Mouse (Mus musculus) C2C12 (cell line): Measurements from ENCODE around the gene Uvrag. TPM values are rescaled to one million over a fixed set of nuclear protein-coding genes. Genes with fewer than 3 reads are reported as not detected.

Experiments
- H3K27me3 ChIP-seq: one replicate; pipeline ENCODE4 v1.6.1; 2011; ENCODE audit not compliant: control insufficient read depth, insufficient read depth, insufficient read length
- H3K36me3 ChIP-seq: one replicate; pipeline ENCODE4 v1.6.1; 2011; ENCODE audit not compliant: control insufficient read depth, insufficient read depth
- H3K4me3 ChIP-seq: one replicate; pipeline ENCODE4 v1.5.1; 2011; ENCODE audit warnings: mild to moderate bottlenecking, control low read depth; ENCODE audit not compliant: poor library complexity, insufficient read depth, severe bottlenecking
- H3K79me2 ChIP-seq: one replicate; pipeline ENCODE4 v1.6.1; 2011; ENCODE audit not compliant: control insufficient read depth, insufficient read depth
- H3K79me3 ChIP-seq: one replicate; pipeline ENCODE4 v1.6.1; 2011; ENCODE audit warnings: low read depth, control low read depth
- H3ac ChIP-seq: one replicate; pipeline ENCODE3; 2011; ENCODE audit warnings: low read depth; ENCODE audit not compliant: control insufficient read depth, insufficient read length
- CEBPB ChIP-seq: IDR thresholded peaks from one replicate; pipeline ENCODE4 v1.6.1; 2011; ENCODE audit warnings: low read depth, mild to moderate bottlenecking, control low read depth, moderate library complexity
- CTCF ChIP-seq: IDR thresholded peaks from one replicate; pipeline ENCODE4 v1.5.1; 2011; ENCODE audit not compliant: control insufficient read depth, insufficient read depth, insufficient read length
- FOSL1 ChIP-seq: IDR thresholded peaks from one replicate; pipeline ENCODE4 v1.8.0; 2011; ENCODE audit warnings: mild to moderate bottlenecking, low read length; ENCODE audit not compliant: poor library complexity, insufficient read depth, severe bottlenecking
- MAX ChIP-seq: IDR thresholded peaks from one replicate; pipeline ENCODE4 v1.6.1; 2011; ENCODE audit warnings: mild to moderate bottlenecking, control low read depth
- MYOD1 ChIP-seq: IDR thresholded peaks from one replicate; pipeline ENCODE4 v1.6.1; 2011; ENCODE audit warnings: low read depth; ENCODE audit not compliant: control insufficient read depth, insufficient read length
- MYOG ChIP-seq: IDR thresholded peaks from one replicate; pipeline ENCODE4 v1.6.1; 2011; ENCODE audit not compliant: control insufficient read depth, insufficient read length; ENCODE audit errors: extremely low read depth
- USF1 ChIP-seq: IDR thresholded peaks from one replicate; pipeline ENCODE4 v1.6.1; 2011; ENCODE audit warnings: low read depth, mild to moderate bottlenecking, control low read depth, moderate library complexity
- polyA plus RNA-seq: library from polyadenylated mRNA; unstranded; fragments of >200 nt; fragmentation: generic; extraction: Trizol; gene quantifications from one replicate; pipeline ENCODE4 v1.2.1, GENCODE M21; 2012; ENCODE audit warnings: missing spikeins

Gene Uvrag
- polyA plus RNA-seq, 1 experiment = 9.0 TPM

DNA sequence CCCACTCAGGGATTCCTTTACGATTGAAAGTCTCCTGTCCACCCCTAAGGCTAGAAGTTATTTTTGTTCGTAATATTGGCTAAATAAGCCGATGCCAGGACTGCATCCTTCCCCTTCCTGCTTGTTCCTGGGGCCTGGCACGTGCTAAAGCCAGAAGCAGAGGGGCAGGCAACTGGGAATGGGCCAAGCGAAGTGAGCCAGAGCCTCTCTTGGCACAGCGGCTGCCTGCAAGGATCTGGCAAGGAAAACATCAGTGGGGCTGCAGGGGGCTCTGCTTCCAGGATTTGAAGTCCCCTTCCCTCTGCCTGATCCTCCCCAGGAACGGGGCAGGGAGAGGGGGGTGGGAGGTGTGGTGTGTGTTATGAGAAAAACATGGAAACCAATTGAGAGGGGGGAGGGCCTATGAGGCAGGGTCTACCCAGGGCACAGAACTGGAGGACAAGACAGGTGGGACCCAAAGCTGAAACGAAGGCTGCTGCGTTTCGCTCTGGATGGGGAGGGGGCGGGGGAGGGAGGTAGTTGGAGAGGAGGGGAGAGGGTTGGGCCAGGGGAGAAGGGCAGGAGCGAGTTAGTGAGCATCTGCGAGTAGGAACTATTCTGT is 265.5 kb downstream of the Uvrag start:
- H3K36me3 ChIP-seq = no peaks in the 10 kb centered on the region
- H3K79me2 ChIP-seq = no peaks in the 10 kb centered on the region
- TF ChIP-seq FOSL1 = no peak
- TF ChIP-seq CEBPB = no peak
- TF ChIP-seq MYOG = no peak
- no peak for TF ChIP-seq CTCF
- TF ChIP-seq MYOD1 = no peak
- no peak for TF ChIP-seq MAX
- no peak for TF ChIP-seq USF1
- H3ac ChIP-seq = no peak overlapping the region
- H3K79me3 ChIP-seq = no peaks in the 10 kb centered on the region
- no peak overlapping the region for H3K4me3 ChIP-seq
- H3K27me3 ChIP-seq = peaks cover 5% of the 10 kb centered on the region

DNA sequence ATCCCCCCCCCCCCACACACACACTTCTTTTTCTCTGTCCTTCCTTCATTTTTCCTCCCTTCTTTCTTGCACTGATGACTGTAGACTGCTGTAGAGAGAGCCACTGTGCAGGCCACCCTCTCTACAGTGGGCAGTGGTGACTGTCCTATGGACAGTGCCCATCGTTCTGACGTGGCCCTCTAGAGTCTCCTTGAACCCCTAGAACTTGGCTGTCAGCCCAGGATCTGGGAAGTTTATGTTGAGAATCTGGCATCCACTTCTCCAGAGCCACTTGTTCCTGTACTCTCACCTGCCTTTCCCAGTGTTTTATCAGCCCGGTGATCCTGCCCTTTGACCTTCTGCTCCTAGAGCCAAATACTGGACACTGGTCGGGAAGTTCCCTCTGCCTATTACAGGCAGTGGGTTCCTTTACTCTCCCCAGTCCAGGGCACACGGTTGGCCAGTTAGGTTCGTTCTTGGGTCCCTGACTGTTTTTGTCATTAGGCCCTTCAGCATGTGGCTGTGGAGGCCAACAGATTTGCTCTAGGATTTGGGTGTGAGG is 266.5 kb downstream of the Uvrag start:
- Histone ChIP-seq H3K4me3 (no peak overlapping the region), H3K79me2 (no peaks in the 10 kb centered on the region), H3K36me3 (no peaks in the 10 kb centered on the region), H3K27me3 (peaks cover 9% of the 10 kb centered on the region), H3K79me3 (no peaks in the 10 kb centered on the region), H3ac (no peak overlapping the region)
- TF ChIP-seq MYOD1 = no peak
- no peak for TF ChIP-seq MAX
- TF ChIP-seq CEBPB = no peak
- no peak for TF ChIP-seq MYOG
- TF ChIP-seq FOSL1 = no peak
- no peak for TF ChIP-seq CTCF
- TF ChIP-seq USF1 = no peak

DNA sequence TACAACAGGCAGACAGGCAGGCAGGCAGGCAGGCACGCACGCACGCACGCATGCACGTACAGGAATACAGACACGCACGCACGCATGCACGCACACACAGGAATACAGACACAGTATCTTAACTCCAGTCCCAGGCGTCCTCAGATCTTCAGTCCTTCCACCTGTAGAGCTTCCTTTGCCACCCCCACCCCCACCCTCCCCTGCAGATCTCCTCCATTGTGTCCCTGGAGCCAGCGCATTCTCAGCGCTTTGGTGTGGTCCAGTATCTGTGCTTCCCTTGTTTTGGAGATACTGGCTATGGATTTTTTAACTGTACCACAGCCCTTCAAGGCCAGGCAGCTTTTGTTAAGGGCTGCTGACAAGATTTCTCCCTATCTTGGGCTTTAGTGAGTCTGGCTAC is 267.6 kb downstream of the Uvrag start:
- Histone ChIP-seq H3K36me3 (no peaks in the 10 kb centered on the region), H3K79me3 (no peaks in the 10 kb centered on the region), H3K79me2 (no peaks in the 10 kb centered on the region), H3ac (no peak overlapping the region), H3K4me3 (no peak overlapping the region), H3K27me3 (peaks cover 9% of the 10 kb centered on the region)
- no peak for TF ChIP-seq FOSL1
- TF ChIP-seq CTCF = no peak

DNA sequence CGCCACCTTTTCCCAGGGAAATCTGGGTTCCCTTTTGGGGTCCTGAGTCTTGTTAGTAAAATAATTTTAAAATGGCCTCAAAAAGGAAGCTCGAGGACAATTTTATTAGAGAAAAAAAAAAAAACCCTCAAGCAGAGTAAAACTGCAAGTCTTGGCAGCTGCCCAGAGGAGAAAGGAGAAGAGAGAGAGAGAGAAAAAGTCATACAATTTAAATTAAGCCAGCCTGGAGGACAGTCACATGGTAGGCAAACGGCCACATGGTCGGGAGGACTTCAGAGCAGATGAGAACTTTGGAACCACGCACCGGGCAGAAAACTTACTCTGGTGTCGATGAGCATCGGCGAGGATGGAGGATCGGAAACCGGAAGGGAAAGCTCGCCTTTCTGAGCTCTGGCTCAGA is 269.1 kb downstream of the Uvrag start:
- Histone ChIP-seq H3K4me3 (no peak overlapping the region), H3K79me2 (no peaks in the 10 kb centered on the region), H3ac (no peak overlapping the region), H3K79me3 (no peaks in the 10 kb centered on the region), H3K27me3 (peaks cover 9% of the 10 kb centered on the region), H3K36me3 (no peaks in the 10 kb centered on the region)
- no peak for TF ChIP-seq CTCF
- no peak for TF ChIP-seq MAX
- TF ChIP-seq CEBPB = no peak
- no peak for TF ChIP-seq FOSL1
- TF ChIP-seq USF1 = no peak
- TF ChIP-seq MYOG = no peak
- no peak for TF ChIP-seq MYOD1

DNA sequence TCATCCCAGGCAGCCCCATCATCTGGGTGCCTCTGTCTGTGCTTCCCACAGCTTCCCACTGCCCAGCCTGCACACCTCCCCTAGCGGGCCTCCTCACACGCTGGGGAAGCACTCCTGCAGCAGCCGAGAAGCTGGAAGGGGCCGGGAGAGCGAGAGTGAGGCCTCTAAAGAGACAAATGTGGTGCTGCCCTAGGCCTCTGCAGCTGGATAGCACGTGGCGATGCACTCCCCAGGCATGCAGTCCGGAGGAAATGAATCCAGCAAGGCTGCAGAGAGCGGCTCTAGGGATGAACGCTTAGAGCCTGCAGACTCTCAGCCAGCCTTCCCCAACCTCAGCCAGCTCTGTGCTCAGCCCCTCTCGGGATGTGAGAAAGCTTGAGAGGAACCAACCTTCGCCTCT is 270.1 kb downstream of the Uvrag start:
- peaks cover 9% of the 10 kb centered on the region for H3K27me3 ChIP-seq

DNA sequence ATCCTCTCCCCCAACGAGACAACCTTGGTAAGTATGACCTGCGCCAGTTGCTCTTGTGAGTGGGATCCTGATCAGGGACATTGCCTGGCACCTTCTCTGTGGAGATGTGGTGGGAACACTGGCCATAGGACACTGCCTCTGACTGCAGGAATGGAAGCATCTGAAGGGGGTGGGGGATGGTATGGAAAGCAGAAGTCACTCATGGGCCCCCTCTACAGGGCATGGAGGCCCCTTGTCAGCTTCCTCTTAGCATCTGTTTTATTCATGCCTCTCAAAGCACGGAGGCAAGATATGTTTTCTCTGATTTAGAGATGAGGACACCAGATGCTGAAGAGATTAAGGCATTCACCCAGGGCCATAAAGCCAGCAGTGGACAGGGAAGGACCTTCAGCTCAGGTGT is 271.9 kb downstream of the Uvrag start:
- no peak overlapping the region for H3ac ChIP-seq
- no peaks in the 10 kb centered on the region for H3K79me3 ChIP-seq
- TF ChIP-seq MAX = no peak
- no peaks in the 10 kb centered on the region for H3K79me2 ChIP-seq
- peaks cover 9% of the 10 kb centered on the region for H3K27me3 ChIP-seq
- no peak overlapping the region for H3K4me3 ChIP-seq
- H3K36me3 ChIP-seq = no peaks in the 10 kb centered on the region

More for the DNA sequence above, 270.1 kb downstream of the Uvrag start:
- Histone ChIP-seq H3K36me3 (no peaks in the 10 kb centered on the region), H3K79me2 (no peaks in the 10 kb centered on the region), H3K79me3 (no peaks in the 10 kb centered on the region), H3ac (no peak overlapping the region), H3K4me3 (no peak overlapping the region)
- no peak for TF ChIP-seq CTCF
- no peak for TF ChIP-seq MAX
- TF ChIP-seq MYOD1 = no peak
- TF ChIP-seq FOSL1 = no peak
- no peak for TF ChIP-seq USF1
- no peak for TF ChIP-seq CEBPB
- no peak for TF ChIP-seq MYOG
